Mouse (Mus musculus) ES-E14 (cell line): ENCODE results near the gene Avil. TPM values are rescaled to one million over a fixed set of nuclear protein-coding genes. Genes with fewer than 3 reads are reported as not detected.
"Not testable (repeated sequence)": the region's sequence is repeated elsewhere in the genome, so short reads cannot be mapped to it uniquely, and the experiment has no call there.

Source experiments
- DNase-seq: peaks from one replicate; pipeline ENCODE4 v3.0.0-alpha.2; 2013; ENCODE audit warnings: low read depth, low spot score
- H3K27ac ChIP-seq: 2 replicates; pipeline ENCODE4 v1.5.1; 2012; ENCODE audit warnings: low read depth, mild to moderate bottlenecking, low read length, moderate library complexity, mixed read lengths; ENCODE audit not compliant: poor library complexity, insufficient read depth, severe bottlenecking
- H3K36me3 ChIP-seq: 2 replicates; pipeline ENCODE4 v1.6.1; 2012; ENCODE audit warnings: mild to moderate bottlenecking, low read length, moderate library complexity, mixed read lengths; ENCODE audit not compliant: control insufficient read depth, poor library complexity, insufficient read depth, severe bottlenecking
- H3K4me1 ChIP-seq, 2 experiments: fragments of 150-350 bp in 1 of 2; sonication (generic) in 1 of 2; 2 replicates each; pipeline ENCODE4 v1.6.1; 2012; ENCODE audit warnings: low read length in 2 of 2, mild to moderate bottlenecking in 1 of 2, mixed read lengths in 1 of 2; ENCODE audit not compliant: control insufficient read depth in 2 of 2, insufficient read depth in 2 of 2, poor library complexity in 1 of 2
- H3K4me3 ChIP-seq, 2 experiments: fragments of 150-350 bp in 1 of 2; sonication (generic) in 1 of 2; 2 replicates each; pipeline ENCODE4 v1.5.1; 2012; ENCODE audit warnings: low read length in 2 of 2, low read depth in 1 of 2, mild to moderate bottlenecking in 1 of 2, mixed read lengths in 1 of 2; ENCODE audit not compliant: insufficient read depth in 1 of 2, poor library complexity in 1 of 2, severe bottlenecking in 1 of 2
- H3K9ac ChIP-seq: 2 replicates; pipeline ENCODE4 v1.6.1; 2012; ENCODE audit warnings: low read depth, mild to moderate bottlenecking, low read length, mixed read lengths; ENCODE audit not compliant: poor library complexity, insufficient read depth, severe bottlenecking
- H3K9me3 ChIP-seq: fragments of 150-350 bp; sonication (generic); 2 replicates; pipeline ENCODE4 v1.6.1; 2012; ENCODE audit warnings: low read depth, mild to moderate bottlenecking, low read length; ENCODE audit not compliant: control insufficient read depth, insufficient read depth
- CHD2 ChIP-seq: IDR thresholded peaks from 2 replicates; pipeline ENCODE4 v1.6.1; 2014; ENCODE audit warnings: mild to moderate bottlenecking, low read depth, low read length, inconsistent platforms
- HCFC1 ChIP-seq: IDR thresholded peaks from 2 replicates; pipeline ENCODE4 v1.6.1; 2012; ENCODE audit warnings: low read length, inconsistent platforms, borderline replicate concordance; ENCODE audit not compliant: insufficient read depth
- MAFK ChIP-seq: IDR thresholded peaks from 2 replicates; pipeline ENCODE4 v1.6.1; 2014; ENCODE audit warnings: mild to moderate bottlenecking, low read depth, low read length, inconsistent platforms; ENCODE audit not compliant: insufficient read depth
- ZC3H11A ChIP-seq: IDR thresholded peaks from 2 replicates; pipeline ENCODE4 v1.6.1; 2012; ENCODE audit warnings: low read depth, mild to moderate bottlenecking, inconsistent platforms, low read length, borderline replicate concordance
- ZNF384 ChIP-seq: IDR thresholded peaks from 2 replicates; pipeline ENCODE4 v1.6.1; 2012; ENCODE audit warnings: low read depth, low read length, inconsistent platforms
- in situ Hi-C, 2 experiments: fragments of 600-800 bp; cut with MboI; formaldehyde crosslinking; loops; one replicate each; pipeline ENCODE4 v1.15.1; 2025; ENCODE audit warnings: low sequenced_read_pairs in 2 of 2, inconsistent platforms in 1 of 2; ENCODE audit not compliant: unreplicated experiment in 2 of 2
- total RNA-seq: library from RNA; depleted of rRNA; stranded (reverse); fragments of 300-350 nt; gene quantifications from 2 replicates; pipeline ENCODE4 v1.2.3, GENCODE M21; 2012

Gene Avil
- total RNA-seq, 1 experiment: 0.18 TPM

DNA sequence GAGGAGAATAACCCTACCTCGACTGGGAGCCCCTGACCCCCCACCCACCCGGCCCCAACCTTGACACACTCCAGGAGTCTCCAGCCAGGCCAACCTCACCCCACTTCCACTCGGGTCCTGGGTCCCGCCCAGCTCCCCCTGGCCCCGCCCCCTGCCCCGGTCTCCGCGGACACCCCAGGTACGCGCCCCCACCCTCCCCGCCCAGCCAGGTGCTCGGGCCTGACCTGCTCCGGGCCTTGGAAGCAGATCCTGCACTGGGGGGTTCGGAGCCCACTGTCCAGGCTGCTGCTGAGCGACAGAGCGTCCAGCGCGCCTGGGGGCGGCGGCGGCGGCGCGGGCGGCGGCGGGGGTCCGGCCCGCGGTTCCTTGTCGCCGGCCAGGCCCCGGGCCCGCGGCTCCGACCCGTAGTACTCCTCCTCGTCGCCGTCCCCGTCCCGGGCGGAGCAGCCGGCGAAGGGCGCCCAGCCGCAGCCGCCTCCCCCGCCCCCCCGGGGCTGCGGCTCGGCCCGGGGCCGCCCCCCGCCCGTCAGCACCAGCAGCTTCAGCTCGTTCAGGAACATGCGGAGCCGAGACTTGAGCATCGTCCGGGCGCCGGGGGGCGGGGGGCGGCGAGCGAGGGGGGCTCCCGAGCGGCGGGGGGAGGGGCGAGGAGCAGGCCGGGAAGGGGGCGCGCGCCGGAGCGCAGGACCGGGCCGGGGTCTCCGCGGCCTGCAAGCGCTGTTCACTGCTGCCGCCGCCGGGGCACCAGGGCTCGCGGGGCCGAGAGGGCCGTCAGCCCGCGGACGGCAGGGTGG is 58.9 kb downstream of the Avil start:
- no peak overlapping the region for H3K27ac ChIP-seq
- TF ChIP-seq MAFK (no peak), CHD2 (no peak), HCFC1 (no peak), ZC3H11A (no peak), ZNF384 (no peak)

GRCm38 (mm10) chr10:127059968-127060916 is 59.7 kb downstream of the Avil start, which contains the start of gene March9:
March9 (minus strand) TSS chr10:127060184.
- Histone ChIP-seq H3K27ac (no peak within 1 kb of the TSS), H3K4me3 (peak within 1 kb of the TSS; percentile 68 to 88), H3K9ac (peak within 1 kb of the TSS; percentile 71), H3K36me3 (peaks cover 23% of the 10 kb centered on the region), H3K9me3 (no peaks in the 10 kb centered on the region), H3K4me1 (peaks cover 2 to 21% of the 10 kb centered on the region in 2 experiments; a peak in 3 of 4 replicates)
- in situ Hi-C loops: no loop called here
- DNase-seq: no peak
- TF ChIP-seq CHD2 (no peak), ZNF384 (no peak), ZC3H11A (no peak), MAFK (no peak), HCFC1 (no peak)

More for the DNA sequence above, 58.9 kb downstream of the Avil start:
- Histone ChIP-seq H3K9ac (peak overlapping the region; percentile 71), H3K4me1 (peaks cover 2 to 18% of the 10 kb centered on the region in 2 experiments; a peak in 2 of 4 replicates), H3K4me3 (peak overlapping the region; percentile 68 to 88; a peak in 3 of 4 replicates), H3K36me3 (peaks cover 15% of the 10 kb centered on the region; the same call in 1 of the 2 replicates), H3K9me3 (no peaks in the 10 kb centered on the region)
- DNase-seq: no peak
- in situ Hi-C loops: no loop called here

DNA sequence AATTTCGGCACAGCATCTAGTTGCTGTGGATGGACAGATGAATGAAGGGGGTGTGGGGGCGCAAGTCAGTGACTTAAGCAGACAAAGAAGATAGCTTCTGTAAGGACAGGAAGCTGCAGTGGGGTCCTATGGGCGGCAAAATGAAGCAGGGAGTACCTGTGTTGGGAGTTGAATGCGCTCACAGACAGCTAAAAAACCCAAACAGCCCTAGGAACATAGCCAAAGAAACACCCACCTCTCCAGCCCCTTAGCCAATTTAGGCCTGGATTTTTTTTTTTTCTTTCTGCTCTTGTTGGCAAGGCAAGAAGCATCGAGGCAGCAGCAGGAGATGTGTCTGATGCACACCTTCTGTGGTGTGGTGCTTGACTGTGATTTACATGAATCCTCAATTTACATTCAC is 60.6 kb downstream of the Avil start:
- no peak overlapping the region for H3K27ac ChIP-seq
- in situ Hi-C loops: no loop called here
- no peak overlapping the region for H3K4me3 ChIP-seq
- DNase-seq: no peak
- H3K36me3 ChIP-seq: peaks cover 30% of the 10 kb centered on the region
- no peaks in the 10 kb centered on the region for H3K9me3 ChIP-seq
- H3K9ac ChIP-seq: no peak overlapping the region
- TF ChIP-seq CHD2 (no peak), HCFC1 (no peak), MAFK (no peak), ZNF384 (no peak), ZC3H11A (no peak)
- H3K4me1 ChIP-seq: peaks cover 2 to 19% of the 10 kb centered on the region in 2 experiments; a peak in 3 of 4 replicates

- no peak for DNase-seq
- in situ Hi-C loops: no loop called here
- Histone ChIP-seq H3K4me1 (peaks cover 2 to 15% of the 10 kb centered on the region in 2 experiments; a peak in 3 of 4 replicates), H3K9ac (no peak overlapping the region), H3K9me3 (no peaks in the 10 kb centered on the region), H3K4me3 (no peak overlapping the region), H3K27ac (no peak overlapping the region), H3K36me3 (peaks cover 28% of the 10 kb centered on the region)
- TF ChIP-seq MAFK (no peak), ZNF384 (no peak), ZC3H11A (no peak), HCFC1 (no peak), CHD2 (no peak)
These were observed 61.0 kb downstream of the Avil start for GRCm38 (mm10) chr10:127061513-127061912.

GRCm38 (mm10) chr10:127062101-127062500 is 61.6 kb downstream of the Avil start:
- peaks cover 2 to 16% of the 10 kb centered on the region in 2 experiments; a peak in 3 of 4 replicates for H3K4me1 ChIP-seq
- not testable (repeated sequence) for H3K9ac ChIP-seq

More at GRCm38 (mm10) chr10:127062101-127062500, 61.6 kb downstream of the Avil start:
- DNase-seq, H3K9me3 ChIP-seq, H3K4me3 ChIP-seq, H3K27ac ChIP-seq, in situ Hi-C loops: not testable (repeated sequence)
- H3K36me3 ChIP-seq: peaks cover 30% of the 10 kb centered on the region
